Mouse (Mus musculus): ENCODE results near the gene Acvr1.

Gene Acvr1

GRCm38 (mm10) chr2:58415037-58415436 lies 151.9 kb downstream of the Acvr1 start:
- DNase-seq (ENCODE audit: low read depth, low spot score), result no peak

DNA sequence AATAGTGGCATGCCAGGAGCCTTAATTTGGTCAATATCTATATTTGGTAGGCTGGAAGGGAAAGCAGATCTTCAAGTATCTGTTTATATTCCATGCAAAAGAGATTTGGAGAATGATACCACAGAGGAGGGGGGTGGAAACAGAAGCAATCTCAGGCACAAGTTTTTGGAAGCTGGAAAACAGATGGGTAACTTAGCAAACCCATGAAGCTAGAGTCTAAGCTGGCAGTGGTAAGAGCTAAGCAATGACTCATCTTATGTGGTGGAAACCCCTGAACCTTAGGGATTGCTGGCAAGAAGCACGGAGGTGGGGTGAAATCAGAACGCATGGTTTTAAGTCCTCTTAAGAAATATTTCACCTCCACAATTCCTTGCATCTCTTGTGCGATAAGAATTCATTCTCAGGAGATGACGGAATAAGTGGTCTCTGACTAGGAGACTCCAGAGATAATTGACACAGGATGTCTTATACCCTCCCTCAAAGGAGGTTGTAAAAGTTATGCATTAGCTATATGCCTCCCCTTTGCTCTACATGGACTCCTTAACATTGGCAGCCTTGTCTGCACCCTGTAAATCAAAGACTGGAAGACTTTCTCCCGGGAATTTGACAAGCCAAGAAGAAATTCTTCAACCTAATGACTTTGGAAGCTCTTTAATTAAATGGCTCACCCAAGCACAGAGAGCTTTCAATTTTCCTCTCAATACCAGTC lies 157.9 kb downstream of the Acvr1 start:
- DNase-seq (ENCODE audit: low read depth, low spot score), result peak; percentile 56

DNA sequence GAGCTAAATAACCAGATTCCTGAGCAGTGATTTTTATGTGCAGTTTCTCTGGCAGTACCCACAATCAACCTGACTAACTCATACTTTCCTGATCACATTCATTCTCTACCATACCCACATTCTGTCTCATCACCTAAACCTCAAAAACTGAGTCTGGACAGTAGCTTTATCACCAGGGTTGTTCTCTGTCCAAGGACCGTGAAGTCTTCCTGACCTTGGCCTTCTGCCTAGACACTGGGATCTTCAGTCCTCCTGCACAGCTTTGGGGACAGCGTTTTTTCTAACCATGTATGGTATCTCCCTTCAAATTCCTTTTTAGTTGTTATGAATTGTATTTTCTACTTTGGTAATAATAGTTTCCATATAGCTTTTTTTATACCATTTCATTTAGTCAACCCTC lies 163.5 kb downstream of the Acvr1 start:
- DNase-seq (ENCODE audit: low read depth, low spot score), result no peak

DNA sequence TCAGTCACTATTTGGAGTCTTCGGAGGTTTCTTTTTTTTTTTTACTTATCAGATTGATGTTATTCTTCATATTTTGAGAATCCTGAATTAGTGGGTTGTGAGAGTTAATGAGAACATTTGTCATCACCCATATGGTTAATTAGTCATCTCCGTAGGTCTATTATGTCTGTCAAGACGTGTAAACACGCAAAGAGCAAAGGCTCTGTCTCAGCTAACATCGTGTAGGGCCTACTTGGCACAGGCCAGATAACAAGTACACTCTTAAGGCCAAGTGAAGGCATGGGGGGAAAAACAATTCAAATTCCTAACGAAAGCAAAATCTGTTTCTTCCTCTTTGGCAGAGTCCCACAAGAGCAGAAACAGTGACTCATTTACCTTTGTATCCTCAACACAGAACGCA lies 178.4 kb downstream of the Acvr1 start:
- no peak for DNase-seq (ENCODE audit: low read depth, low spot score)

DNA sequence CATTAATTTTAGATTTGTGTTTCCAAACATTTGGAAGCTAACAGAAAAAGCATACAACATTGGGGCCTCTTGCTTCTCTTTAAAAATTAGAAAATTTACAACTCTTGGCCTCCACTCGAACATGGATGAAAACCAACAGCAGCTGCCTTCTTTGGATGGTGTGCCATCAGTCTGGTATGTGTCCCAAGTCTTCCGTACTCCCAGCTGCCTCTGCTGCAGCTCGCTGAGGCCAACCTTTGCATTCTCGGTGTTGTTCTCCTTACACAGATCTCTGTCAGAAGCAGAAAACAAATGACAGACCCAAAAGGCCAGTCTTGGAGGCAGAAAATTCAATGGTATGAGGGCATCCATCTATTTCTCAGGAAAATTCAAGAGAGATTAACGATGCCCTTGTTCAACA lies 186.9 kb downstream of the Acvr1 start:
- no peak for DNase-seq (ENCODE audit: low read depth, low spot score)

- DNase-seq (ENCODE audit: low read depth, low spot score), result no peak
Measured at GRCm38 (mm10) chr2:58379475-58379874, 187.5 kb downstream of the Acvr1 start.

- no peak for DNase-seq (ENCODE audit: low read depth, low spot score)
Measured at GRCm38 (mm10) chr2:58377417-58378130, 189.4 kb downstream of the Acvr1 start.

GRCm38 (mm10) chr2:58366196-58366595 lies 200.8 kb downstream of the Acvr1 start:
- no peak for DNase-seq (ENCODE audit: low read depth, low spot score)

GRCm38 (mm10) chr2:58361361-58362046 lies 205.5 kb downstream of the Acvr1 start:
- no peak for DNase-seq (ENCODE audit: low read depth, low spot score)

- DNase-seq (ENCODE audit: low read depth, low spot score), result peak; percentile 27
Measured at GRCm38 (mm10) chr2:58358132-58358460, 208.9 kb downstream of the Acvr1 start.

DNA sequence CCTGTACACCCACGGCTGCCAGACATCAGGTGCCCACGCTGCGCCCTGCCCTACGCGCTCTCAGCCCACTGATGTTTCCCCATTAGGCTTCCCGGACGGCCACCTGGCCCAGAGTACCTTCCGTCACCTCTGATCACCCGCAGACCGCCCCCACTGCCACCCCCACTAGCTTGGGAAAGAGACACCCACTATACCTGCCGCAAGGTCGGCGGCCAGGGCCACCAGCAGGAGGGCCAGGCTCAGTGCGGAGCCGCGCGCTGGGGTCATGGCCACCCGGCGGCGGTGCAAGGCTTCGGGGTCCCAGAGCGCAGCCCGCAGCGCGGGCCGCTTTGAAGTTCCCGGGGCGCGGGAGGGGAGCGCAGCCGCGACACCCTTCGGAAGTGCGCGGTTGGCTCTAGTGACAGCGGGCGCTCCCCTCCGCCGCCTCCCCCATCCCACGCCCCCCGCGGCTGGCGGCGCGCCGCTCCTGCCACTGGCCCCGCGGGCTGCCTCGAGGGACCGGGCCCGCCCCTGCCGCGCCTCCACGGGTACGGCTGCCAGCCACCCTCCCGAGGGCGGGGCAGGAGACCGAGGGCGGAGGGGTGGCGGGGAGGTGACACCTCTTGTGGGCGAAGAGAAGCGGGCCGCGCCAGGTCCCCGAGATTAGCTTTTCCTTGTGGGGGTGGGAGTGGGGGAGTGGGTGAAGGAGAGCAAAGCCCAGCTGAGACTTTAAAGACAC lies 209.4 kb downstream of the Acvr1 start, which contains the start of gene Acvr1c:
Gene Acvr1c (minus strand): TSS at position 482 of the 718 bp plus-strand sequence.
- no peak for DNase-seq (ENCODE audit: low read depth, low spot score)

- no peak for DNase-seq (ENCODE audit: low read depth, low spot score)
Measured at GRCm38 (mm10) chr2:58357068-58357413, 209.9 kb downstream of the Acvr1 start.

GRCm38 (mm10) chr2:58354389-58354788 lies 212.6 kb downstream of the Acvr1 start:
- DNase-seq (ENCODE audit: low read depth, low spot score), result no peak

DNA sequence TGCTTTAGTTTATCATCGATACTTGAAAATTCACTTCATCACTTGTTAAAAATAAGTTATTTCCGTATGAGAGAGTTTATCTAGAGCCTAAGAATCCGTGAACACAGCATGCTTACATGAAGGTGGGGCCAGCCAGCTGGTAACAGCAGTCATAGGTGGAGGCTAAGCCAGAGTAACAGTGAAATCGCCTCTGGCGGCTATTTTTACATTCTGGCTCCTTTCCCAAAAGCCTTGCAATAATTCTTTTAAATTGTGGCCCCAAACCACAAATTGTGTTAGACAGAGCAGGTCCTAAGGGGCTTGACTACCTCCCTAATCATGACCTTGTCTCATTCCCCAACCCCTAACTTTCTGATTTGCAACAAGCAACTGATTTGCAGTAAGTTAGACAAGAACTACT lies 214.1 kb downstream of the Acvr1 start:
- no peak for DNase-seq (ENCODE audit: low read depth, low spot score)

GRCm38 (mm10) chr2:58350657-58351056 lies 216.3 kb downstream of the Acvr1 start:
- DNase-seq (ENCODE audit: low read depth, low spot score), result no peak

All from telencephalon, adult 2 months (tissue).